Mouse (Mus musculus) midbrain, embryonic 11.5 days (tissue): ENCODE data around the gene Rhog. TPM values are rescaled to one million over a fixed set of nuclear protein-coding genes. Genes with fewer than 3 reads are reported as not detected.

ENCODE experiments used
- ATAC-seq: fragments of 200-750 bp; cut with Nextera tagmentation; 2 replicates; pipeline ENCODE4 v1.8.0; 2017; ENCODE audit warnings: moderate TSS enrichment, moderate library complexity; ENCODE audit not compliant: low FRiP score
- DNase-seq: peaks from one replicate; pipeline ENCODE4 v3.0.0; 2015; ENCODE audit warnings: low spot score; ENCODE audit errors: missing footprints
- H3K27ac ChIP-seq: fragments of 300-500 bp; sonication (generic); 2 replicates; pipeline ENCODE4 v1.5.1; 2014; ENCODE audit warnings: low read depth, low read length
- H3K27me3 ChIP-seq: fragments of 300-500 bp; sonication (generic); 2 replicates; pipeline ENCODE4 v1.6.1; 2014; ENCODE audit warnings: mild to moderate bottlenecking, low read length, moderate library complexity, mixed read lengths; ENCODE audit not compliant: control insufficient read depth, insufficient read depth
- H3K36me3 ChIP-seq: fragments of 300-500 bp; sonication (generic); 2 replicates; pipeline ENCODE4 v1.6.1; 2014; ENCODE audit warnings: mild to moderate bottlenecking, low read length, moderate library complexity, mixed read lengths; ENCODE audit not compliant: control insufficient read depth, insufficient read depth
- H3K4me1 ChIP-seq: fragments of 300-500 bp; sonication (generic); 2 replicates; pipeline ENCODE4 v1.6.1; 2014; ENCODE audit warnings: low read length; ENCODE audit not compliant: control insufficient read depth, insufficient read depth
- H3K4me2 ChIP-seq: fragments of 300-500 bp; sonication (generic); 2 replicates; pipeline ENCODE4 v1.6.1; 2014; ENCODE audit warnings: mild to moderate bottlenecking, moderate library complexity
- H3K4me3 ChIP-seq: fragments of 300-500 bp; sonication (generic); 2 replicates; pipeline ENCODE4 v1.5.1; 2014; ENCODE audit warnings: low read depth, low read length
- H3K9ac ChIP-seq: fragments of 300-500 bp; sonication (generic); 2 replicates; pipeline ENCODE4 v1.6.1; 2014; ENCODE audit warnings: low read length
- H3K9me3 ChIP-seq: fragments of 300-500 bp; sonication (generic); 2 replicates; pipeline ENCODE4 v1.6.1; 2016; ENCODE audit warnings: low read length; ENCODE audit not compliant: control insufficient read depth
- WGBS: fragments of 180-500 bp; shearing (Covaris S2); extraction: QIAGEN DNeasy Blood & Tissue Kit; methylation state at CpG from one replicate; pipeline ENCODE4 v1.1.7; 2014; 5-methylcytosine and 5-hydroxymethylcytosine counted together
- polyA plus RNA-seq: library from polyadenylated mRNA; unstranded; fragments of >200 nt; fragmentation: Nextera tagmentation; extraction: Ambion mirVana; gene quantifications from 2 replicates; pipeline ENCODE4 v1.2.1, GENCODE M21; 2014

The Rhog gene
- 29.4 and 31.4 TPM in 2 replicates for polyA plus RNA-seq

DNA sequence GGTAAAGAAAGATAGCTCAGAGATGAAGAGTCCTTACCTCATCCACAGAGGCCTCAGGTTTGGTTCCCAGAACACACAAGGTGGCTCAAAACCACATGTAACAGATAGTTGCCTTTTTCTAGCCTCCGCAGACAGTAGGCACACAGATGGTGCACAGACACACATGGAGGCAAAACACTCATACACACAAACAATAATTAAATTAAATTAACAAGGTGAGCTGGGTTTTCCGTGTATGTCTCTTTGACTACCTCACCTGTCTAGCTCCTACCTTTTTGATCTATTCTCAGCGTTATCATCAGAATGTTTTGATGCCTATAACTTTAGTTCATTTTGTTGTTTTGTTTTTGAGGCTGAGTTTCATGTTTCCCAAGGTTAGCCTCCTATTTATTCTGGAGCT, at the start of gene Rhog:
Gene Rhog (minus strand): TSS at position 101 of the 400 bp plus-strand sequence.
- ATAC-seq (no peak), DNase-seq (no peak)
- Histone ChIP-seq H3K27me3 (no peaks in the 10 kb centered on the region), H3K4me3 (no peak within 1 kb of the TSS), H3K9me3 (no peaks in the 10 kb centered on the region), H3K27ac (no peak within 1 kb of the TSS), H3K36me3 (no peaks in the 10 kb centered on the region), H3K4me1 (peaks cover 3% of the 10 kb centered on the region; the same call in 1 of the 2 replicates), H3K9ac (no peak within 1 kb of the TSS), H3K4me2 (no peak within 1 kb of the TSS)
- WGBS = 83% methylated on average over 3 of the region's 3 CpGs

DNA sequence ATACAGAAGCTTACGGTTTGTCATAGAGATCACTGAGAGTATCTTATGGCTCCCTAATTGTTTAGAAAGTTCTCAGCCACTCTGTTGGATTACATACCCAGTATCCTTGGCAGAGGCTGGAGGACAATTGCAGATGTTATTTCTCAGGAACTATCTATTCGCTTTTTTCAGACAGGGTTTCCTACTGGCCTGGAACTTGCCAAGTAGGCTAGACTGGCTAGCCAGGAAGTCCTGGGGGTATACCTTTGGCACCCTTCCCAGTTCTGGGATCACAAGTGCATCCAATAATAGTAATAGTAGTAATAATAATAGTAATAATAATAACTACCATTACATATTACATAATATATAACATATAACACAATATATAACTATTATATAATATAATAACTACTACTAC, 49.7 kb upstream of the Rhog start:
- 90% methylated on average over 2 of the region's 2 CpGs for WGBS
- no peak overlapping the region for H3K27ac ChIP-seq
- no peaks in the 10 kb centered on the region for H3K4me1 ChIP-seq
- no peak overlapping the region for H3K4me2 ChIP-seq
- DNase-seq (no peak), ATAC-seq (no peak)
- no peak overlapping the region for H3K9ac ChIP-seq
- no peaks in the 10 kb centered on the region for H3K36me3 ChIP-seq
- no peaks in the 10 kb centered on the region for H3K9me3 ChIP-seq
- H3K27me3 ChIP-seq = no peaks in the 10 kb centered on the region
- H3K4me3 ChIP-seq = no peak overlapping the region

DNA sequence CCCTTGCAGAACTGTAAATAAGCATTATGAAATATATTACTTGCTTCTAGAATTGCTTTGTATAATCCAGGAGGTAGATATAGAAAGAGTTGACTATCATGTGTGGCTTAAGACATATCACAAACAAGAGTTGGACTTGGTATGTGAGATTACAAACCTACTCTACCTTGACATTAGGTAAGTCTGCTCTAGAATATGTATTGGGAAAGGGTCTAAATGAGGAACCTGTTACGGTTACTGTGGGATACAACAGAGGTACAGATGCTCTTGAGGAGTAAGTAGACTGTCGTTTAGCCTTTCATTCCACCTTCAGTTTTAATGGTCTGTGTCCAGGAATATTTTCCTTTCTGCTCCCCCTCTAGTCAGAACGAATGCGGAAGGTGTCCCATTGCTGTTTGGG, 46.6 kb upstream of the Rhog start:
- DNase-seq = no peak
- Histone ChIP-seq H3K27me3 (no peaks in the 10 kb centered on the region), H3K36me3 (no peaks in the 10 kb centered on the region), H3K9me3 (no peaks in the 10 kb centered on the region), H3K27ac (no peak overlapping the region), H3K4me2 (no peak overlapping the region), H3K4me3 (no peak overlapping the region), H3K4me1 (no peaks in the 10 kb centered on the region), H3K9ac (no peak overlapping the region)
- 98% methylated on average over 4 of the region's 4 CpGs for WGBS
- ATAC-seq = no peak

DNA sequence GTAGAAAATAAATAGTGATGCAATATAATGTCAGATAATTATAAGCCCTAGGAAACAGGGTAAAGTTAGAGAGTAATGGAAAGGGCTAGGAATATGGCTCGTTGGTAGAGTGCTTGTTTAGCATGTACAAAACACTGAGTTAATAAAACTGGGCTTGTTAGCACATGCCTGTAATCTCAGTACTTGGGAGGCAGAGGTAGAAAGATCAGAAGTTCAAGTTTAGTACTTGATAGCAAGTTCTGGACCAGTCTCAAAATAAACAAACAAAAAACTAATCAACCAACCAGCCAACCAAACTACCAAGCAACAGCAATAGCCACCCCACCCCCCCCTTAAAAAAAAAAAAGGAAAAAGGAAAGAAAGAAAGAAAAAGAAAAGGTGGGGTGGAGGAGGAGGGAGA, 44.9 kb upstream of the Rhog start:
- H3K4me3 ChIP-seq = no peak overlapping the region
- no peaks in the 10 kb centered on the region for H3K4me1 ChIP-seq
- no peaks in the 10 kb centered on the region for H3K27me3 ChIP-seq
- H3K36me3 ChIP-seq = no peaks in the 10 kb centered on the region
- no peak overlapping the region for H3K9ac ChIP-seq
- DNase-seq (no peak), ATAC-seq (no peak)
- H3K27ac ChIP-seq = no peak overlapping the region
- 83% methylated on average over 1 of the region's 1 CpGs for WGBS
- H3K9me3 ChIP-seq = no peaks in the 10 kb centered on the region
- no peak overlapping the region for H3K4me2 ChIP-seq

DNA sequence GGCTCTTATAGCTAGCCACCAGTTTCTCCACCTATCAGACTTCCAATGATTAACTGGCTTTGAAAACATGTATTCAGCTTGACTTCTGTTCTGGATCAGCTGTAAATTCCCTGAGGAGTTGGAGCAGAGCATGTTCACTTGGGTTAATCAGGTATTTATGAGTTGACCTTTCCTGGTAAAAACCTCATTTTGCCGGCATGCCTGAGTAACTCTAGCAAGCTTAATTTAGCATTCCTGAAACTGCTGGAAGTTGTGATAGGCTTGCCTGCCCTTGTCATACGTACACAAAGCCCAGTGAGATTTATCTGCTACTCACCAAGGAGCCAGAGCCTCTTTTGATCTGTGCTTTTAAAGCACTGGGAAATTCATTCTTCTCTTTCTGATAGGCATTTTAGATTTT, 37.4 kb upstream of the Rhog start:
- no peak overlapping the region for H3K4me2 ChIP-seq

DNA sequence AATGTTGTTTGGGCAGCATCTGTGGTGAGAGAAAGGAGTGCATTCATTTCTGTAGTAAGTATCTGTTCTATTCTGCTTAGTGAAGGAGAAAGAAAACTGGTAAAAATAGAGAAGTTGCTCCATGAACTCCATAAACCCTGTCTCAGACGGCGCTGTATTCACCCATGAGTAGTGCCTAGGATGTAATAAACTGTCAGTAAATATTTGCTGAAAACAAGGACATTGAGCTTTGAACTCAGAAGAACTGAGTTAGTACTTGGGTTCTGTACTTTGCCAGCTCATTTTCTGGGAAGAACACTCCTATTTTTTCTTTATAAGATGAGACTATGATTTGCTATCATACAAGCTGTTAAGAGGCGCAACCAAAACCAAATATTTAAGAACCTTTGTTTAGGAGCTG, 36.4 kb upstream of the Rhog start:
- no peaks in the 10 kb centered on the region for H3K27me3 ChIP-seq
- no peak overlapping the region for H3K27ac ChIP-seq
- no peak overlapping the region for H3K9ac ChIP-seq
- no peaks in the 10 kb centered on the region for H3K9me3 ChIP-seq
- WGBS = 96% methylated on average over 3 of the region's 3 CpGs
- no peak overlapping the region for H3K4me2 ChIP-seq
- H3K4me3 ChIP-seq = no peak overlapping the region
- no peaks in the 10 kb centered on the region for H3K36me3 ChIP-seq
- ATAC-seq = no peak
- H3K4me1 ChIP-seq = peaks cover 4% of the 10 kb centered on the region; the same call in 1 of the 2 replicates
- DNase-seq = no peak

More for the DNA sequence above, 37.4 kb upstream of the Rhog start:
- Histone ChIP-seq H3K36me3 (no peaks in the 10 kb centered on the region), H3K9me3 (no peaks in the 10 kb centered on the region), H3K9ac (no peak overlapping the region), H3K4me1 (peaks cover 4% of the 10 kb centered on the region; the same call in 1 of the 2 replicates), H3K27ac (no peak overlapping the region), H3K4me3 (no peak overlapping the region), H3K27me3 (no peaks in the 10 kb centered on the region)
- ATAC-seq = no peak
- no peak for DNase-seq
- 5% methylated on average over 2 of the region's 2 CpGs for WGBS

DNA sequence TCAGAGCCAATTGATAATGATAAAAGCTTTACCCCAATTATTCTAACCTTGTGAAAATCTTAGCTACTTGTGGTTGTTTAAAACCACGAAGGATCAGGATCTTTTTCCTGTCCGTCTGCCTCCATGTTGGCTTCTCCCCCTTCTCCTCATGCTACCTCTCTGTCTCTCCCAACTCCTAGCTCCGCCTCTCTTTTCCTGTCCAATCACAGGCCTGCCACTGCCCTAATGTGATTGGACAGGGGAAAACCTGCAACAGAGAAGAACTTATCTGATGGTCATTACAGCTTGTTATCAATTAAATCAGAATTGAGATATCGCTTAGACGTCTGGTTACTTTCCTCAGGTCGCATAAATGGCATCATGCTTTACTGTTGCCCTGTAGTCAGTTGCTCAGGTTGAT, 33.6 kb upstream of the Rhog start:
- Histone ChIP-seq H3K4me2 (no peak overlapping the region), H3K27ac (no peak overlapping the region), H3K27me3 (no peaks in the 10 kb centered on the region), H3K4me3 (no peak overlapping the region), H3K9ac (no peak overlapping the region), H3K4me1 (peaks cover 4% of the 10 kb centered on the region; the same call in 1 of the 2 replicates), H3K9me3 (no peaks in the 10 kb centered on the region), H3K36me3 (no peaks in the 10 kb centered on the region)
- ATAC-seq (no peak), DNase-seq (no peak)
- WGBS = 86% methylated on average over 6 of the region's 6 CpGs

DNA sequence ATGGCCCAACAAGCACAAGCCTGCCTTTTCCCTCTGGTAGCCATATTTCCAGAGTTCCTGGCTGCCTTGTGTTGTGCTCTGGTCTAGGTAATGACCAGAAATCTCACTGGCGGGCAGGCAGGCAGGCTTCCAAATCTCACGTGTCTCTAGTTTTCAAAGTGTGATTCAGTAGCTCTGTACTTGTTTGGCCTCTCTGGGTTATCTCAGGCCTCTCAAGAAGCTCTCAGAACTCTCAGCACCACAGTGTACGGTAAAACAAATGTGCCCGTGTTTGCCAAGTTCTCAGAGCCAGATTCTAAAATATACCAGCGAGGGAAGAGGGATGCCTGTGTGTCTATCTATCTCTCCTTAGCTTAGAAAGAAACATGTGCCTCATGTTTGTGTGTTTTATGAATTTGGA, 26.4 kb upstream of the Rhog start:
- Histone ChIP-seq H3K36me3 (no peaks in the 10 kb centered on the region), H3K27me3 (no peaks in the 10 kb centered on the region), H3K4me1 (no peaks in the 10 kb centered on the region), H3K9me3 (no peaks in the 10 kb centered on the region), H3K4me3 (no peak overlapping the region), H3K4me2 (no peak overlapping the region), H3K9ac (no peak overlapping the region), H3K27ac (no peak overlapping the region)
- WGBS = 84% methylated on average over 5 of the region's 5 CpGs
- ATAC-seq (no peak), DNase-seq (no peak)

DNA sequence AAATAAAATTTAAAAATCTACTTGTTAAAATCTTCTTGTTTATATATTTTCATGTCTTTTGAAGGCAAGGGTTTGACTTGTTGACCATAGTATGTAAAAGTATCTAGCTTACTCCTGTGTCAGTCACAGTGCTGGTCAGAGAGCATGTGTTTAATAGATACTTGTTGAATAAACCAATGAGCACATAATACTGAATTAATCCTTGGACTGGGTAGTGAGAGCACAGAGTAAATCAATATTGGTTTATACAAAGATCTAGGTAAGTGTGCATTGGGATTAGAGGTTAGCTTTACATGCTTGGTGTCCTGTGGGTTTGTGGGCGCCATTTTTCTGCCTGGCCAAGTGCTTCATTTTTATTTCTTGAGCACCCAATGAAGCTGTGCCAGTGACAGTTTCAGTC, 25.5 kb upstream of the Rhog start:
- Histone ChIP-seq H3K9ac (no peak overlapping the region), H3K27me3 (no peaks in the 10 kb centered on the region), H3K9me3 (no peaks in the 10 kb centered on the region), H3K4me2 (no peak overlapping the region), H3K36me3 (no peaks in the 10 kb centered on the region), H3K4me1 (no peaks in the 10 kb centered on the region), H3K4me3 (no peak overlapping the region), H3K27ac (no peak overlapping the region)
- no peak for ATAC-seq
- WGBS = 86% methylated on average over 1 of the region's 1 CpGs
- DNase-seq = no peak
